Mouse (Mus musculus): ENCODE measurements around the gene Cxcl15.

The Cxcl15 gene

GRCm38 (mm10) chr5:90794195-90794625 lies at the start of gene Cxcl15:
Gene Cxcl15, plus strand, starts transcription at chr5:90794534.
- DNase-seq: no peak

GRCm38 (mm10) chr5:90753934-90754333 lies 40.4 kb upstream of the Cxcl15 start:
- no peak for DNase-seq

- peak; percentile 15 for DNase-seq
These were observed 36.2 kb upstream of the Cxcl15 start for GRCm38 (mm10) chr5:90758020-90758605.

GRCm38 (mm10) chr5:90759077-90760065 lies 35.0 kb upstream of the Cxcl15 start, which contains the start of gene Cxcl5:
Gene Cxcl5, plus strand, starts transcription at chr5:90759360.
- peak; percentile 44 for DNase-seq

- no peak for DNase-seq
These were observed 34.0 kb upstream of the Cxcl15 start for GRCm38 (mm10) chr5:90760303-90760702.

GRCm38 (mm10) chr5:90760844-90761243 lies 33.5 kb upstream of the Cxcl15 start:
- no peak for DNase-seq

- no peak for DNase-seq
These were observed 32.5 kb upstream of the Cxcl15 start for GRCm38 (mm10) chr5:90761834-90762233.

- no peak for DNase-seq
These were observed 30.2 kb upstream of the Cxcl15 start for GRCm38 (mm10) chr5:90763912-90764665.

- no peak for DNase-seq
These were observed 28.3 kb upstream of the Cxcl15 start for GRCm38 (mm10) chr5:90765821-90766606.

GRCm38 (mm10) chr5:90768218-90768617 lies 26.1 kb upstream of the Cxcl15 start, which contains the start of gene Ppbp:
Gene Ppbp, plus strand, starts transcription at chr5:90768518.
- DNase-seq: no peak

GRCm38 (mm10) chr5:90771369-90771768 lies 23.0 kb upstream of the Cxcl15 start:
- no peak for DNase-seq

- DNase-seq: no peak
These were observed 22.3 kb upstream of the Cxcl15 start, which contains the start of gene Pf4 for GRCm38 (mm10) chr5:90771880-90772653. Gene Pf4, plus strand, starts transcription at chr5:90772435.

- DNase-seq: no peak
These were observed 18.8 kb upstream of the Cxcl15 start for GRCm38 (mm10) chr5:90775562-90775961.

- DNase-seq: no peak
These were observed 16.7 kb upstream of the Cxcl15 start for GRCm38 (mm10) chr5:90777621-90778020.

- DNase-seq: no peak
These were observed 15.5 kb upstream of the Cxcl15 start for GRCm38 (mm10) chr5:90778856-90779255.

GRCm38 (mm10) chr5:90783697-90784096 lies 10.6 kb upstream of the Cxcl15 start:
- DNase-seq: no peak

- peak; percentile 63 for DNase-seq
These were observed 8.4 kb upstream of the Cxcl15 start, which contains the start of gene Cxcl3 for GRCm38 (mm10) chr5:90785659-90786588. Gene Cxcl3, plus strand, starts transcription at chr5:90786103.

GRCm38 (mm10) chr5:90788114-90788513 lies 6.2 kb upstream of the Cxcl15 start:
- DNase-seq: no peak

- no peak for DNase-seq
These were observed 4.8 kb upstream of the Cxcl15 start for GRCm38 (mm10) chr5:90789306-90790073.

All from retina, postnatal 1 day (tissue).